Mouse (Mus musculus) MEL (cell line): ENCODE measurements around the gene Cenpi. TPM values are rescaled to one million over a fixed set of nuclear protein-coding genes. Genes with fewer than 3 reads are reported as not detected.
A peak's percentile ranks its signal among the peaks of the same experiment; 100 is the strongest.

Source experiments
- DNase-seq: peaks from one replicate; pipeline ENCODE4 v3.0.0; 2011; ENCODE audit warnings: low read depth, low spot score
- H3K27ac ChIP-seq: 2 replicates; pipeline ENCODE4 v1.5.1; 2012; ENCODE audit warnings: low read depth, mild to moderate bottlenecking, control low read depth, low read length, moderate library complexity; ENCODE audit not compliant: control insufficient read depth
- H3K27me3 ChIP-seq, 2 experiments: fragments of 150-350 bp in 1 of 2; sonication (generic) in 1 of 2; 2 replicates each; pipeline ENCODE4 v1.6.1; 2012; ENCODE audit warnings: low read length in 2 of 2, mild to moderate bottlenecking in 2 of 2, improper control_type of control experiment in 1 of 2, moderate library complexity in 1 of 2; ENCODE audit not compliant: insufficient read depth in 2 of 2, control insufficient read depth in 1 of 2
- H3K36me3 ChIP-seq, 2 experiments: 2 replicates each; pipeline ENCODE4 v1.6.1; 2012 to 2014; ENCODE audit warnings: low read length in 2 of 2, improper control_type of control experiment in 1 of 2, inconsistent platforms in 1 of 2, mild to moderate bottlenecking in 1 of 2; ENCODE audit not compliant: insufficient read depth in 2 of 2, control insufficient read depth in 1 of 2
- H3K4me1 ChIP-seq, 2 experiments: fragments of 150-350 bp in 1 of 2; sonication (generic) in 1 of 2; 2 replicates each; pipeline ENCODE4 v1.6.1; 2012; ENCODE audit warnings: low read length in 2 of 2, improper control_type of control experiment in 1 of 2, mild to moderate bottlenecking in 1 of 2; ENCODE audit not compliant: insufficient read depth in 2 of 2, control insufficient read depth in 1 of 2
- H3K4me3 ChIP-seq, 2 experiments: fragments of 150-350 bp in 1 of 2; sonication (generic) in 1 of 2; 2 replicates each; pipeline ENCODE4 v1.5.1; 2012; ENCODE audit warnings: low read depth in 2 of 2, low read length in 2 of 2, mild to moderate bottlenecking in 2 of 2, moderate library complexity in 2 of 2, control low read depth in 1 of 2, improper control_type of control experiment in 1 of 2; ENCODE audit not compliant: control insufficient read depth in 1 of 2, insufficient read depth in 1 of 2
- H3K79me2 ChIP-seq: 2 replicates; pipeline ENCODE4 v1.6.1; 2012; ENCODE audit warnings: mild to moderate bottlenecking, low read length, moderate library complexity; ENCODE audit not compliant: control insufficient read depth, poor library complexity, insufficient read depth
- H3K9ac ChIP-seq: 2 replicates; pipeline ENCODE4 v1.6.1; 2012; ENCODE audit warnings: low read depth, mild to moderate bottlenecking, control low read depth, low read length, moderate library complexity; ENCODE audit not compliant: control insufficient read depth, poor library complexity, severe bottlenecking
- H3K9me3 ChIP-seq: fragments of 150-350 bp; sonication (generic); replicated peaks from 2 replicates; pipeline ENCODE4 v1.6.1; 2012; ENCODE audit warnings: mild to moderate bottlenecking, low read length, improper control_type of control experiment, moderate library complexity; ENCODE audit not compliant: insufficient read depth
- BHLHE40 ChIP-seq: IDR thresholded peaks from 2 replicates; pipeline ENCODE4 v1.6.1; 2012; ENCODE audit warnings: low read depth, mild to moderate bottlenecking, inconsistent platforms, low read length, improper control_type of control experiment, borderline replicate concordance
- CHD1 ChIP-seq: IDR thresholded peaks from 2 replicates; pipeline ENCODE4 v1.6.1; 2012; ENCODE audit warnings: low read depth, mild to moderate bottlenecking, inconsistent platforms, low read length, improper control_type of control experiment
- CHD2 ChIP-seq: IDR thresholded peaks from 2 replicates; pipeline ENCODE4 v1.6.1; 2011; ENCODE audit warnings: low read length, improper control_type of control experiment
- CTCF ChIP-seq, 3 experiments: IDR thresholded peaks in 2 of 3; conservative IDR thresholded peaks in 1 of 3; 2 replicates each; pipeline ENCODE4 v1.5.1; 2011 to 2012; ENCODE audit warnings: low read length in 3 of 3, low read depth in 2 of 3, mild to moderate bottlenecking in 2 of 3, improper control_type of control experiment in 1 of 3, inconsistent platforms in 1 of 3, mixed read lengths in 1 of 3, moderate library complexity in 1 of 3; ENCODE audit not compliant: control insufficient read depth in 1 of 3, insufficient read depth in 1 of 3, poor library complexity in 1 of 3, severe bottlenecking in 1 of 3
- ELF1 ChIP-seq: IDR thresholded peaks from 2 replicates; pipeline ENCODE4 v1.6.1; 2014; ENCODE audit warnings: low read depth, mild to moderate bottlenecking, inconsistent platforms, low read length, improper control_type of control experiment, moderate library complexity
- EP300 ChIP-seq, 2 experiments: IDR thresholded peaks; 2 replicates each; pipeline ENCODE4 v1.6.1; 2011; ENCODE audit warnings: improper control_type of control experiment in 2 of 2, low read length in 2 of 2, low read depth in 1 of 2, mild to moderate bottlenecking in 1 of 2
- ETS1 ChIP-seq: IDR thresholded peaks from 2 replicates; pipeline ENCODE4 v1.6.1; 2012; ENCODE audit warnings: low read depth, mild to moderate bottlenecking, inconsistent platforms, low read length, improper control_type of control experiment, moderate library complexity
- GABPA ChIP-seq: IDR thresholded peaks from 2 replicates; pipeline ENCODE4 v1.6.1; 2012; ENCODE audit warnings: low read depth, mild to moderate bottlenecking, inconsistent platforms, low read length, improper control_type of control experiment, moderate library complexity
- GATA1 ChIP-seq: IDR thresholded peaks from 2 replicates; pipeline ENCODE4 v1.6.1; 2011; ENCODE audit warnings: low read depth, low read length, improper control_type of control experiment
- JUND ChIP-seq: IDR thresholded peaks from 2 replicates; pipeline ENCODE4 v1.6.1; 2011; ENCODE audit warnings: low read depth, mild to moderate bottlenecking, improper control_type of control experiment, low read length
- KAT2A ChIP-seq: conservative IDR thresholded peaks from 2 replicates; pipeline ENCODE4 v1.6.1; 2012; ENCODE audit warnings: low read depth, low read length, improper control_type of control experiment, inconsistent platforms
- MAX ChIP-seq: IDR thresholded peaks from 2 replicates; pipeline ENCODE4 v1.6.1; 2011; ENCODE audit warnings: low read length, improper control_type of control experiment
- MAZ ChIP-seq: IDR thresholded peaks from 2 replicates; pipeline ENCODE4 v1.6.1; 2012; ENCODE audit warnings: low read depth, mild to moderate bottlenecking, inconsistent platforms, low read length, improper control_type of control experiment
- MEF2A ChIP-seq: IDR thresholded peaks from 2 replicates; pipeline ENCODE4 v1.6.1; 2014; ENCODE audit warnings: low read depth, mild to moderate bottlenecking, inconsistent platforms, low read length, improper control_type of control experiment; ENCODE audit not compliant: poor library complexity, insufficient replicate concordance, severe bottlenecking; ENCODE audit errors: extremely low read depth
- MYC ChIP-seq: IDR thresholded peaks from 2 replicates; pipeline ENCODE4 v1.6.1; 2011; ENCODE audit warnings: low read depth, mild to moderate bottlenecking, low read length, improper control_type of control experiment, moderate library complexity
- NELFE ChIP-seq: IDR thresholded peaks from 2 replicates; pipeline ENCODE4 v1.6.1; 2011; ENCODE audit warnings: low read depth, low read length, improper control_type of control experiment
- NRF1 ChIP-seq: IDR thresholded peaks from 2 replicates; pipeline ENCODE4 v1.6.1; 2014; ENCODE audit warnings: low read depth, mild to moderate bottlenecking, inconsistent platforms, low read length, improper control_type of control experiment, moderate library complexity; ENCODE audit not compliant: poor library complexity, insufficient read depth, severe bottlenecking
- POLR2A ChIP-seq, 2 experiments: IDR thresholded peaks; 2 replicates each; pipeline ENCODE4 v1.6.1; 2011 to 2012; ENCODE audit warnings: low read length in 2 of 2, mild to moderate bottlenecking in 2 of 2, control low read depth in 1 of 2, improper control_type of control experiment in 1 of 2, low read depth in 1 of 2, moderate library complexity in 1 of 2; ENCODE audit not compliant: control insufficient read depth in 1 of 2, insufficient read depth in 1 of 2, poor library complexity in 1 of 2
- POLR2AphosphoS2 ChIP-seq: IDR thresholded peaks from 2 replicates; pipeline ENCODE4 v1.6.1; 2011; ENCODE audit warnings: low read length, improper control_type of control experiment
- POLR2AphosphoS5 ChIP-seq: IDR thresholded peaks from 2 replicates; pipeline ENCODE4 v1.6.1; 2012; ENCODE audit warnings: low read depth, borderline replicate concordance, mild to moderate bottlenecking, inconsistent platforms, low read length, moderate library complexity, mixed read lengths
- RCOR1 ChIP-seq: IDR thresholded peaks from 2 replicates; pipeline ENCODE4 v1.6.1; 2012; ENCODE audit warnings: low read depth, mild to moderate bottlenecking, inconsistent platforms, low read length, improper control_type of control experiment
- SIN3A ChIP-seq: IDR thresholded peaks from 2 replicates; pipeline ENCODE4 v1.6.1; 2012; ENCODE audit warnings: low read length, improper control_type of control experiment, inconsistent platforms
- SMC3 ChIP-seq: IDR thresholded peaks from 2 replicates; pipeline ENCODE4 v1.6.1; 2011; ENCODE audit warnings: low read depth, low read length, improper control_type of control experiment
- TAL1 ChIP-seq: IDR thresholded peaks from 2 replicates; pipeline ENCODE4 v1.6.1; 2012; ENCODE audit warnings: mild to moderate bottlenecking, inconsistent platforms, low read length, moderate library complexity, mixed read lengths
- TCF12 ChIP-seq: IDR thresholded peaks from 2 replicates; pipeline ENCODE4 v1.6.1; 2014; ENCODE audit warnings: low read depth, mild to moderate bottlenecking, inconsistent platforms, low read length, improper control_type of control experiment, moderate library complexity
- UBTF ChIP-seq: IDR thresholded peaks from 2 replicates; pipeline ENCODE4 v1.6.1; 2012; ENCODE audit warnings: low read depth, mild to moderate bottlenecking, inconsistent platforms, low read length, improper control_type of control experiment, moderate library complexity, borderline replicate concordance; ENCODE audit not compliant: insufficient read depth
- USF1 ChIP-seq: IDR thresholded peaks from 2 replicates; pipeline ENCODE4 v1.6.1; 2014; ENCODE audit warnings: low read depth, mild to moderate bottlenecking, inconsistent platforms, low read length, improper control_type of control experiment, moderate library complexity
- ZKSCAN1 ChIP-seq: IDR thresholded peaks from 2 replicates; pipeline ENCODE4 v1.6.1; 2012; ENCODE audit warnings: low read depth, mild to moderate bottlenecking, inconsistent platforms, low read length, improper control_type of control experiment, moderate library complexity
- ZMIZ1 ChIP-seq: IDR thresholded peaks from 2 replicates; pipeline ENCODE4 v1.6.1; 2012; ENCODE audit warnings: low read depth, mild to moderate bottlenecking, inconsistent platforms, low read length, improper control_type of control experiment, moderate library complexity
- ZNF384 ChIP-seq: IDR thresholded peaks from 2 replicates; pipeline ENCODE4 v1.6.1; 2012; ENCODE audit warnings: low read depth, mild to moderate bottlenecking, inconsistent platforms, low read length, improper control_type of control experiment
- polyA plus RNA-seq, 2 experiments: library from polyadenylated mRNA; stranded (reverse) in 1 of 2; unstranded in 1 of 2; fragments of >175 nt in 1 of 2; fragments of >200 nt in 1 of 2; gene quantifications; 2 replicates each; pipeline versions ENCODE4 v1.2.1 to v1.2.4; 2012; ENCODE audit warnings: low replicate concordance in 2 of 2, low read depth in 1 of 2; ENCODE audit not compliant: insufficient read length in 2 of 2, insufficient read depth in 1 of 2, missing spikeins in 1 of 2
- total RNA-seq: library from RNA; depleted of rRNA; stranded (reverse); fragments of 300-350 nt; gene quantifications from 2 replicates; pipeline ENCODE4 v1.2.3, GENCODE M21; 2012

The Cenpi gene
- total and polyA plus RNA-seq, 3 experiments = 50.8 to 56.3 TPM; not detected in 1

- DNase-seq = peak; percentile 44
- TF ChIP-seq ETS1 = 0 out of 2 replicates have a peak, but pooled peaks have one; percentile 22
- TF ChIP-seq EP300 (IDR thresholded peaks at IDR 0.05; ENCODE audit: low read depth in 1 of 2, low read length in 2 of 2) = peak; percentile 50 to 61; a peak in 2 of 4 replicates
- no peak; the same call in 1 of the 2 replicates for TF ChIP-seq SIN3A
- no peak for TF ChIP-seq ELF1
- TF ChIP-seq TCF12 = peak; percentile 57
- peak; percentile 43 for TF ChIP-seq GATA1
- H3K9me3 ChIP-seq = no peaks in the 10 kb centered on the region
- H3K4me1 ChIP-seq = peaks cover 3 to 17% of the 10 kb centered on the region in 2 experiments; a peak in 3 of 4 replicates
- H3K9ac ChIP-seq = no peak overlapping the region
- no peak overlapping the region for H3K27ac ChIP-seq
- peaks cover 0 to 21% of the 10 kb centered on the region in 2 experiments; a peak in 2 of 4 replicates for H3K36me3 ChIP-seq
- no peaks in the 10 kb centered on the region for H3K27me3 ChIP-seq
- no peak overlapping the region for H3K4me3 ChIP-seq
- H3K79me2 ChIP-seq = peaks cover 6% of the 10 kb centered on the region
Observed at GRCm38 (mm10) chrX:134303287-134303686, 4.6 kb upstream of the Cenpi start.

GRCm38 (mm10) chrX:134308275-134308634 is 371 bp downstream of the Cenpi start:
- Histone ChIP-seq H3K27ac (peak overlapping the region; percentile 78), H3K27me3 (no peaks in the 10 kb centered on the region), H3K4me1 (peaks cover 2 to 13% of the 10 kb centered on the region in 2 experiments; a peak in 3 of 4 replicates), H3K79me2 (peaks cover 25% of the 10 kb centered on the region), H3K4me3 (peak overlapping the region; percentile 81 to 93), H3K36me3 (peaks cover 24 to 25% of the 10 kb centered on the region in 2 experiments), H3K9me3 (no peaks in the 10 kb centered on the region), H3K9ac (peak overlapping the region; percentile 94)
- DNase-seq = no peak
- TF ChIP-seq TAL1 (no peak), POLR2AphosphoS5 (no peak), POLR2A (IDR thresholded peaks at IDR 0.05; ENCODE audit: control insufficient read depth in 1 of 2, insufficient read depth in 1 of 2, low read depth in 1 of 2, low read length in 2 of 2, poor library complexity in 1 of 2) (no peak), RCOR1 (no peak), SIN3A (no peak; the same call in 1 of the 2 replicates), TCF12 (no peak), MYC (no peak; the same call in none of the 2 replicates), USF1 (0 out of 2 replicates have a peak, but pooled peaks have one; percentile 5), ZNF384 (no peak), GATA1 (no peak), ELF1 (no peak), CHD2 (no peak), ZMIZ1 (no peak), UBTF (no peak), JUND (0 out of 2 replicates have a peak, but pooled peaks have one; percentile 24), ETS1 (no peak), MAZ (peak; percentile 54; the same call in 1 of the 2 replicates), NRF1 (no peak), SMC3 (no peak; the same call in 1 of the 2 replicates), NELFE (no peak), MEF2A (no peak), KAT2A (peak; percentile 32; the same call in 1 of the 2 replicates), MAX (peak; percentile 47; the same call in 1 of the 2 replicates), CHD1 (no peak), CTCF (IDR thresholded peaks at IDR 0.05 in 2 of 3, conservative IDR thresholded peaks at IDR 0.05 in 1 of 3; ENCODE audit: control insufficient read depth in 1 of 3, insufficient read depth in 1 of 3, low read depth in 2 of 3, low read length in 3 of 3, poor library complexity in 1 of 3, severe bottlenecking in 1 of 3) (no peak), POLR2AphosphoS2 (no peak), ZKSCAN1 (no peak), GABPA (0 out of 2 replicates have a peak, but pooled peaks have one; percentile 17), BHLHE40 (0 out of 2 replicates have a peak, but pooled peaks have one; percentile 19)
